Mouse (Mus musculus): Measurements from ENCODE around the gene Sstr1. TPM values are rescaled to one million over a fixed set of nuclear protein-coding genes. Genes with fewer than 3 reads are reported as not detected.

Gene Sstr1
- polyA plus RNA-seq (2014; fragmentation: Nextera tagmentation; extraction: Ambion mirVana), result 5.8 and 8.0 TPM in 2 replicates

GRCm38 (mm10) chr12:58211163-58212071 lies at the start of gene Sstr1:
Sstr1 (plus strand) TSS chr12:58211772.
- Histone ChIP-seq H3K4me3 (ENCODE audit: low read depth, low read length) (peak within 1 kb of the TSS; percentile 49), H3K4me2 (ENCODE audit: low read length) (peak within 1 kb of the TSS; percentile 98), H3K9me3 (replicated peaks; ENCODE audit: control insufficient read depth, low read length) (no peaks in the 10 kb centered on the region), H3K4me1 (ENCODE audit: control insufficient read depth, insufficient read depth, low read length) (peaks cover 19% of the 10 kb centered on the region), H3K27me3 (replicated peaks; ENCODE audit: control insufficient read depth, insufficient read depth, low read length) (peaks cover 48% of the 10 kb centered on the region), H3K36me3 (ENCODE audit: control insufficient read depth, insufficient read depth, low read length) (no peaks in the 10 kb centered on the region), H3K27ac (ENCODE audit: low read depth, low read length) (no peak within 1 kb of the TSS), H3K9ac (ENCODE audit: low read length) (peak within 1 kb of the TSS; percentile 62)
- DNase-seq (ENCODE audit: low spot score) (no peak), ATAC-seq (no peak)
- 17% methylated on average over 21 of the region's 21 CpGs for WGBS

DNA sequence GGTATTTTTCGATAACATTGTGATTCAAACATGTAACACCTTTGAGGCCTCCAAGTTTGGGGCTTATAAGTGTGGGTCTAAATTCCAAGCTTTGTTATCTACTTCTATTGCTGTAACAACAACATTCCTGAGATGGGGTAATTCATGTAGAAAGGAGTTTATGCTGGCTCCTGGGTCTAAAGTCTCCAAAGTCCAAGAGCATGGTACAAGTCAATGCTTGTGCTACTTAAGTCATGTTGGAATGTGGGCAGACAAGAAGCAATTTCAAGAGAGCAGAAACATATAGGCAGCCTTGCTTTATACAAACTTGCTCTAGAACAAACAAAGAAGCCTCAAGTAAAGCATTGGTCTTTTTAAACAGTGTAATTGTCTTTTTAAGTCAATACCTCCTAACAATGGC lies 12.8 kb upstream of the Sstr1 start:
- Histone ChIP-seq H3K4me3 (ENCODE audit: low read depth, low read length) (no peak overlapping the region), H3K4me2 (ENCODE audit: low read length) (no peak overlapping the region), H3K36me3 (ENCODE audit: control insufficient read depth, insufficient read depth, low read length) (no peaks in the 10 kb centered on the region), H3K27ac (ENCODE audit: low read depth, low read length) (no peak overlapping the region), H3K27me3 (replicated peaks; ENCODE audit: control insufficient read depth, insufficient read depth, low read length) (no peaks in the 10 kb centered on the region), H3K4me1 (ENCODE audit: control insufficient read depth, insufficient read depth, low read length) (no peaks in the 10 kb centered on the region), H3K9ac (ENCODE audit: low read length) (no peak overlapping the region), H3K9me3 (replicated peaks; ENCODE audit: control insufficient read depth, low read length) (no peaks in the 10 kb centered on the region)
- 97% methylated on average over 1 of the region's 1 CpGs for WGBS
- DNase-seq (ENCODE audit: low spot score) (no peak), ATAC-seq (no peak)

DNA sequence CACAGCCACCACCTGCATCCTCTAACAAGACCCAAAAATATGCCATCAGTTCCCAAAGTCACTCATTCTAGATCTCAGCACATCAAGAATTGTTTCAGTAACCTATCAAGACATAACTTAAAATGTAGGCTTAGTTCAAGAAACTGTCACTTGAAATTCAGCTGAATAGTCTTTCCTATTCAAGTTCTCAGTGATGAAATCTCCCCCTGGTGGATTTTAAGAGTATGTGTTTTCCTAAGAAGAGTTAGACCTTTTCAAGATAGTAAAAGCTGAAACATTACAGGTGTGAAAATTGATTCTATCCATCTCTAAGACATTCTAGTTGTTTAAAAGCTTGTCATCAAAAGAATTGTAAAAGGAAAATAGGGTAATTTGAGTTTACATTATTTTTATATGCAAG lies 10.4 kb upstream of the Sstr1 start:
- Histone ChIP-seq H3K4me1 (ENCODE audit: control insufficient read depth, insufficient read depth, low read length) (no peaks in the 10 kb centered on the region), H3K9me3 (replicated peaks; ENCODE audit: control insufficient read depth, low read length) (no peaks in the 10 kb centered on the region), H3K4me3 (ENCODE audit: low read depth, low read length) (no peak overlapping the region), H3K27me3 (replicated peaks; ENCODE audit: control insufficient read depth, insufficient read depth, low read length) (no peaks in the 10 kb centered on the region), H3K4me2 (ENCODE audit: low read length) (no peak overlapping the region), H3K9ac (ENCODE audit: low read length) (no peak overlapping the region), H3K27ac (ENCODE audit: low read depth, low read length) (no peak overlapping the region), H3K36me3 (ENCODE audit: control insufficient read depth, insufficient read depth, low read length) (no peaks in the 10 kb centered on the region)
- DNase-seq (ENCODE audit: low spot score) (peak; percentile 45), ATAC-seq (no peak)

DNA sequence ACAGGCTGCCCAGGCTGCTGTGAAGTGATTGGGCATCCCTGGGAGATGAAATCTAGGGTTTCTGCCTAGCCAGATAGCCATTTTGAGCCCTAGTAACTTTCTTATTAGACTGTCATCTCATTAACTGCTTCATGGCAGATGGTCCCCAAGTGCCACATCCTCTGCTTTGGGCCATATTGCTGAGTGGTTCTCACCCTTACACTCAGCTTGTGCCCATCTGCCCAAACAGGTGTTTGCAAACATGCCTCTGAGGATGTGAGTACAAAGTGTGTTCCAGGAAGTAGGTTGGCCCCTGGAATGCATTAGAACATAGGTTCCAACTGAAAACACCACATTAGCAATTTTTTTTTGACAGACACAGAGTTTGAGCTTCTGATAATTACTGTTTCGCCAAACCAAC lies 3.6 kb upstream of the Sstr1 start:
- ATAC-seq (peak; percentile 40; the same call in 1 of the 2 replicates), DNase-seq (ENCODE audit: low spot score) (peak; percentile 71)
- WGBS, result 79% methylated on average over 1 of the region's 1 CpGs
- peaks cover 10% of the 10 kb centered on the region for H3K4me1 ChIP-seq (ENCODE audit: control insufficient read depth, insufficient read depth, low read length)
- H3K9ac ChIP-seq (ENCODE audit: low read length), result no peak overlapping the region
- H3K36me3 ChIP-seq (ENCODE audit: control insufficient read depth, insufficient read depth, low read length), result no peaks in the 10 kb centered on the region
- no peak overlapping the region for H3K4me3 ChIP-seq (ENCODE audit: low read depth, low read length)
- H3K27ac ChIP-seq (ENCODE audit: low read depth, low read length), result no peak overlapping the region
- H3K4me2 ChIP-seq (ENCODE audit: low read length), result no peak overlapping the region
- peaks cover 25% of the 10 kb centered on the region for H3K27me3 ChIP-seq (replicated peaks; ENCODE audit: control insufficient read depth, insufficient read depth, low read length)
- H3K9me3 ChIP-seq (replicated peaks; ENCODE audit: control insufficient read depth, low read length), result no peaks in the 10 kb centered on the region

- H3K9me3 ChIP-seq (replicated peaks; ENCODE audit: control insufficient read depth, low read length), result no peaks in the 10 kb centered on the region
- ATAC-seq (peak; percentile 65), DNase-seq (ENCODE audit: low spot score) (peak; percentile 61)
- H3K4me1 ChIP-seq (ENCODE audit: control insufficient read depth, insufficient read depth, low read length), result peaks cover 19% of the 10 kb centered on the region
- no peak overlapping the region for H3K27ac ChIP-seq (ENCODE audit: low read depth, low read length)
- no peaks in the 10 kb centered on the region for H3K36me3 ChIP-seq (ENCODE audit: control insufficient read depth, insufficient read depth, low read length)
- H3K9ac ChIP-seq (ENCODE audit: low read length), result peak overlapping the region; percentile 62
- peak overlapping the region; percentile 98 for H3K4me2 ChIP-seq (ENCODE audit: low read length)
- H3K4me3 ChIP-seq (ENCODE audit: low read depth, low read length), result peak overlapping the region; percentile 49
- under 1% methylated on average over 37 of the region's 39 CpGs for WGBS
- peaks cover 48% of the 10 kb centered on the region for H3K27me3 ChIP-seq (replicated peaks; ENCODE audit: control insufficient read depth, insufficient read depth, low read length)
These were observed 820 bp downstream of the Sstr1 start for GRCm38 (mm10) chr12:58212261-58212923.

- H3K27ac ChIP-seq (ENCODE audit: low read depth, low read length), result no peak overlapping the region
- WGBS, result 2% methylated on average over 29 of the region's 29 CpGs
- peak overlapping the region; percentile 98 for H3K4me2 ChIP-seq (ENCODE audit: low read length)
- peak overlapping the region; percentile 62 for H3K9ac ChIP-seq (ENCODE audit: low read length)
- ATAC-seq (peak; percentile 40), DNase-seq (ENCODE audit: low spot score) (no peak)
- peaks cover 48% of the 10 kb centered on the region for H3K27me3 ChIP-seq (replicated peaks; ENCODE audit: control insufficient read depth, insufficient read depth, low read length)
- no peaks in the 10 kb centered on the region for H3K9me3 ChIP-seq (replicated peaks; ENCODE audit: control insufficient read depth, low read length)
- H3K4me1 ChIP-seq (ENCODE audit: control insufficient read depth, insufficient read depth, low read length), result peaks cover 17% of the 10 kb centered on the region
- peak overlapping the region; percentile 49 for H3K4me3 ChIP-seq (ENCODE audit: low read depth, low read length)
- H3K36me3 ChIP-seq (ENCODE audit: control insufficient read depth, insufficient read depth, low read length), result no peaks in the 10 kb centered on the region
These were observed 1.4 kb downstream of the Sstr1 start for GRCm38 (mm10) chr12:58212924-58213450.

DNA sequence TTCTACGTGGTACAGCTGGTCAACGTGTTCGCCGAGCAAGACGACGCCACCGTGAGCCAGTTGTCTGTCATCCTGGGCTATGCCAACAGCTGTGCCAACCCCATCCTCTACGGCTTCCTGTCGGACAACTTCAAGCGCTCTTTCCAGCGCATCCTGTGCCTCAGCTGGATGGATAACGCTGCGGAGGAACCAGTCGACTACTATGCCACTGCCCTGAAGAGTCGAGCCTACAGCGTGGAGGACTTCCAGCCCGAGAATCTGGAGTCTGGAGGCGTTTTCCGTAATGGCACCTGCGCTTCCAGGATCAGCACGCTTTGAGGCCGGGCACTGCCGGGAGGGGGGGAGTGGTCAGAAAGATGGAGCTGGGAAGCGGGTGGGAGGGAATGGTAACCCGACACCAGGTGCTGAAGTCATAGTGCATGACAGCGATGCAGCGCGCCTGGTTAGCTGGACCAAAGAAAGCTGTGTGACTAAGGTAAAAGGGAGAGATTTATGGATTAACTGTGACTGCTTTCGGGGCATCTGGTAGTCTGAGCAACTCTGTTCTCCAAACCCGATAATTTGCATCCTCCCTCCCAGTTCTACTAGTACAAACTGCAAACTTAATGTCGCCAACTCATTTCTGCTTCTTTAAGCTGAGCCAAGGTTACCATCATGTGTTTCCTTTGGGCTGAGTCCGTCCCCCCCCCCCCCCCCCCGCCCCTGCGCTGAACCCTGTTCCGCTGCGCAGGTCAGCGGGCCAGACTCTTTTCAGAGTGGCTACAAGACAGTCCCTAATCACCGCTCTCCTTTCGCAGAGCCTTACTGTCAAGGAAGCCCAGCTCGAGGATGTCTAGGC lies 2.1 kb downstream of the Sstr1 start:
- H3K27ac ChIP-seq (ENCODE audit: low read depth, low read length), result no peak overlapping the region
- H3K27me3 ChIP-seq (replicated peaks; ENCODE audit: control insufficient read depth, insufficient read depth, low read length), result peaks cover 48% of the 10 kb centered on the region
- H3K9me3 ChIP-seq (replicated peaks; ENCODE audit: control insufficient read depth, low read length), result no peaks in the 10 kb centered on the region
- no peaks in the 10 kb centered on the region for H3K36me3 ChIP-seq (ENCODE audit: control insufficient read depth, insufficient read depth, low read length)
- ATAC-seq (peak; percentile 29), DNase-seq (ENCODE audit: low spot score) (peak; percentile 42)
- peak overlapping the region; percentile 49 for H3K4me3 ChIP-seq (ENCODE audit: low read depth, low read length)
- H3K9ac ChIP-seq (ENCODE audit: low read length), result peak overlapping the region; percentile 62; the same call in 1 of the 2 replicates
- H3K4me1 ChIP-seq (ENCODE audit: control insufficient read depth, insufficient read depth, low read length), result peaks cover 17% of the 10 kb centered on the region
- WGBS, result 1% methylated on average over 40 of the region's 40 CpGs
- peak overlapping the region; percentile 98 for H3K4me2 ChIP-seq (ENCODE audit: low read length)

DNA sequence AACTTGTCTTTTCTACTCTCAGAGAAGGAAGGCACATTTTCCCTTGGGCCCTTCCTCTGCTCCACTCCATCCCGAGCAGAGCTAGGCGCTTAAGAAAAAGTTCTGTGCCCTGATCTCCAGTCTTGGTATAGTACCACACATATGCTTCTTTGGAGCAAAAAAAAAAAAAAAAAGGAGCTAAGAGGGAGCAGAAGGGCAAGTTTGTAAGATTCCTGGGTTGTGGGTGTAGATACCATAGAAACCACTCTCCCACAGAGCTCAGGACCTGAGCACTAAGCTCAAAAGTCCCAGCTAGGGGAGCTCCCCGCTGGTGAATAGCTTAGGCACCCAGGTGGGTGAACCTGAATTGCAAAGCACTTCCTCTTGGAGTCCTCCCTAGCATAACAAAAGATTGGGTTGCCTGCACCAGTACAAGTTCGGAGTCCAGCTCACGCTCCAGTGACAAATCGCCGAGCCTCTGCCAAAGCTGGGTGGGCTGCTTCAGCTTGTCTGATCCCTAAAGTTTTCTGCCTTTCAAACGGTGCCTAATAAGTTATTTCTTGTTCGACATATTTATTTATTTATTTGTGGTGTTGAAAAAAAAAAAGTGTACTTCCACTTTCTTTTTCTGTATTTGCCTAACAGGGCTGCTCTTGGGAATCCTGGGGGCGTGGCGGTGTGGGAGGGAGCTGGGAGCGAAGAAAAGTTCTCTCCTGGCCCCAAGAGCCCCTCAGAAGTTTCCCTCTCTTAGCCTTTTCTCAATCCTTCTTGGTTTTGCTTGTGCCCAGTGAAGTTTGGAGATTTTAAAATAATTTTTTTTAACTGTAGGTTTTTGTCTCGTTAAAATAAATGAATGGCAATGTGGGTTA lies 2.9 kb downstream of the Sstr1 start:
- ATAC-seq (no peak), DNase-seq (ENCODE audit: low spot score) (no peak)
- Histone ChIP-seq H3K27me3 (replicated peaks; ENCODE audit: control insufficient read depth, insufficient read depth, low read length) (peaks cover 48% of the 10 kb centered on the region), H3K4me1 (ENCODE audit: control insufficient read depth, insufficient read depth, low read length) (peaks cover 17% of the 10 kb centered on the region), H3K4me2 (ENCODE audit: low read length) (peak overlapping the region; percentile 98), H3K36me3 (ENCODE audit: control insufficient read depth, insufficient read depth, low read length) (no peaks in the 10 kb centered on the region), H3K9me3 (replicated peaks; ENCODE audit: control insufficient read depth, low read length) (no peaks in the 10 kb centered on the region), H3K4me3 (ENCODE audit: low read depth, low read length) (peak overlapping the region; percentile 49), H3K27ac (ENCODE audit: low read depth, low read length) (no peak overlapping the region), H3K9ac (ENCODE audit: low read length) (no peak overlapping the region)
- 7% methylated on average over 13 of the region's 13 CpGs for WGBS
